9 mouse cellular contexts compared by ENCODE assay signal in the genomic region with DNA sequence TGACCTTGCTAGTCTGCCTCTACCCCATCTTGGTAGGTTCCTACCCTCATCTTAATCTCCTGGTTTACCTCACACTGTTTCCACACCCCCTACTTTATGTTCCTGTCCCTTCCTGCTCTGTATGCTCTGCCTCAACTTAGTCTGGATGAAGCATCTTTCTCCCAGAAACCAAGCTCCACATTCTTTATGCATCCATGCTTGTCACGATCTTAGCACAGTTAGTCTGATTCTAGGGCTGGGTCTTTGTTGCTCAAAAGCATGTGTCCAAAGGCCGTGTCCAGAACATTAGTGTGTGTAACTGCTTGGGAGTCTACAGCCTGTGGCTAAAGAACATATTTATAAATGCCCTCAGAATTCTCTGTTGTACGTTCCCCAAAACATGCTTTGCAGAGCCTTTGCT. TPM values are rescaled to one million over a fixed set of nuclear protein-coding genes. Genes with fewer than 3 reads are reported as not detected.
DNase-seq lines count a peak whose midpoint lies in the region; ATAC-seq and TF ChIP-seq lines count a peak whose summit lies in the region.
"Had no signal": no experiment of that assay in that cellular context is flagged by ENCODE, and none has a peak within 500 bp of the region (broad histone marks: within the 10 kb centered on the region; RNA-seq: fewer than 3 reads in every experiment).

No protein-coding gene starts in this region.

- DNase-seq in lung, postnatal 0 days (ENCODE audit: low spot score): no peak
- DNase-seq in lung, postnatal 14 days: no peak
- DNase-seq in forebrain, embryonic 11.5 days (ENCODE audit: low spot score): no peak
- DNase-seq in limb, embryonic 11.5 days (ENCODE audit: low spot score): no peak
- no peak for DNase-seq in frontal cortex, postnatal 14 days (ENCODE audit: low spot score in 2 of 2)
- no peak for DNase-seq in gastrocnemius, adult 8-10 months (ENCODE audit: low spot score in 2 of 2)
- DNase-seq in right cerebral cortex, postnatal 14 days: no peak
- DNase-seq: kidney, adult 11 months had no signal

- H3K9ac ChIP-seq in lung, postnatal 0 days (replicated peaks; ENCODE audit: low read depth): peak overlapping the region; percentile 69
- H3K9ac ChIP-seq in forebrain, embryonic 11.5 days (ENCODE audit: low read length): peak overlapping the region; percentile 97
- no peak overlapping the region for H3K9ac ChIP-seq in limb, embryonic 11.5 days (ENCODE audit: low read length)
- H3K9ac ChIP-seq in neural tube, embryonic 13.5 days: peak overlapping the region; percentile 94

- no peak for TF ChIP-seq EP300 in lung, postnatal 0 days (IDR thresholded peaks at IDR 0.05)

- H3K27ac ChIP-seq in lung, postnatal 0 days (ENCODE audit: low read length): peak overlapping the region; percentile 89
- H3K27ac ChIP-seq in forebrain, embryonic 11.5 days (ENCODE audit: low read depth, low read length): no peak overlapping the region
- H3K27ac ChIP-seq in limb, embryonic 11.5 days (replicated peaks; ENCODE audit: low read depth, low read length): no peak overlapping the region
- H3K27ac ChIP-seq in neural tube, embryonic 13.5 days (replicated peaks): no peak overlapping the region

- peak overlapping the region; percentile 86 for H3K4me2 ChIP-seq in lung, postnatal 0 days (replicated peaks; ENCODE audit: low read depth, low read length)
- peak overlapping the region; percentile 87 for H3K4me2 ChIP-seq in forebrain, embryonic 11.5 days (ENCODE audit: low read depth, low read length, severe bottlenecking)
- peak overlapping the region; percentile 80 for H3K4me2 ChIP-seq in limb, embryonic 11.5 days (ENCODE audit: low read depth, severe bottlenecking)
- H3K4me2 ChIP-seq in neural tube, embryonic 13.5 days: peak overlapping the region; percentile 92

- no peaks in the 10 kb centered on the region for H3K27me3 ChIP-seq in lung, postnatal 0 days (replicated peaks; ENCODE audit: insufficient read depth, low read length)
- H3K27me3 ChIP-seq in forebrain, embryonic 11.5 days (ENCODE audit: control insufficient read depth, insufficient read depth, low read length): no peaks in the 10 kb centered on the region
- H3K27me3 ChIP-seq in limb, embryonic 11.5 days (ENCODE audit: control insufficient read depth, insufficient read depth, low read length): no peaks in the 10 kb centered on the region
- H3K27me3 ChIP-seq in neural tube, embryonic 13.5 days: no peaks in the 10 kb centered on the region

- no peak for TF ChIP-seq CTCF in lung, postnatal 0 days (IDR thresholded peaks at IDR 0.05)

- no peaks in the 10 kb centered on the region for H3K9me3 ChIP-seq in lung, postnatal 0 days (ENCODE audit: low read length)
- no peaks in the 10 kb centered on the region for H3K9me3 ChIP-seq in forebrain, embryonic 11.5 days (ENCODE audit: control insufficient read depth, low read length)
- no peaks in the 10 kb centered on the region for H3K9me3 ChIP-seq in limb, embryonic 11.5 days (ENCODE audit: control insufficient read depth, low read length)
- no peaks in the 10 kb centered on the region for H3K9me3 ChIP-seq in neural tube, embryonic 13.5 days

- H3K4me1 ChIP-seq in lung, postnatal 0 days (ENCODE audit: insufficient read depth, low read depth, low read length): peaks cover 15% of the 10 kb centered on the region; the same call in 1 of the 2 replicates
- H3K4me1 ChIP-seq in forebrain, embryonic 11.5 days (replicated peaks; ENCODE audit: control insufficient read depth, insufficient read depth, low read length): peaks cover 3% of the 10 kb centered on the region
- H3K4me1 ChIP-seq in limb, embryonic 11.5 days (ENCODE audit: control insufficient read depth, insufficient read depth, low read length): peaks cover 12% of the 10 kb centered on the region
- peaks cover 42% of the 10 kb centered on the region for H3K4me1 ChIP-seq in neural tube, embryonic 13.5 days (replicated peaks)

- ATAC-seq in lung, postnatal 0 days: no peak
- no peak for ATAC-seq in forebrain, embryonic 11.5 days (replicated peaks; ENCODE audit: low FRiP score)
- ATAC-seq in limb, embryonic 11.5 days (ENCODE audit: insufficient number of reproducible peaks, low FRiP score, low TSS enrichment, low read depth): no peak
- no peak for ATAC-seq in neural tube, embryonic 13.5 days (ENCODE audit: low read depth)

- H3K36me3 ChIP-seq in lung, postnatal 0 days (ENCODE audit: insufficient read depth, low read length): no peaks in the 10 kb centered on the region
- no peaks in the 10 kb centered on the region for H3K36me3 ChIP-seq in forebrain, embryonic 11.5 days (ENCODE audit: control insufficient read depth, insufficient read depth, low read length)
- peaks cover 2% of the 10 kb centered on the region; the same call in 1 of the 2 replicates for H3K36me3 ChIP-seq in limb, embryonic 11.5 days (ENCODE audit: control insufficient read depth, insufficient read depth, low read length)
- no peaks in the 10 kb centered on the region for H3K36me3 ChIP-seq in neural tube, embryonic 13.5 days

- H3K4me3 ChIP-seq in lung, postnatal 0 days (ENCODE audit: low read depth, low read length): peak overlapping the region; percentile 93
- H3K4me3 ChIP-seq in forebrain, embryonic 11.5 days (ENCODE audit: low read depth, low read length): peak overlapping the region; percentile 89; the same call in 1 of the 2 replicates
- H3K4me3 ChIP-seq in limb, embryonic 11.5 days (ENCODE audit: low read depth, low read length): peak overlapping the region; percentile 94; the same call in 1 of the 2 replicates
- peak overlapping the region; percentile 82; the same call in 1 of the 2 replicates for H3K4me3 ChIP-seq in neural tube, embryonic 13.5 days

- WGBS in lung, postnatal 0 days: 37% methylated on average over 3 of the region's 3 CpGs
- 77% methylated on average over 3 of the region's 3 CpGs for WGBS in forebrain, embryonic 11.5 days
- WGBS in limb, embryonic 11.5 days: 81% methylated on average over 3 of the region's 3 CpGs
- WGBS in neural tube, embryonic 13.5 days: 63% methylated on average over 3 of the region's 3 CpGs

RNA-seq across cellular contexts. Expression of a gene that starts 1.8 kb away (rescaled TPM):
- 368 and 414 TPM in 2 replicates for polyA plus RNA-seq in lung, postnatal 0 days (2015; fragmentation: Nextera tagmentation; extraction: Ambion mirVana)
- 64.3 and 68.0 TPM in 2 replicates for polyA plus RNA-seq in forebrain, embryonic 11.5 days (2014; fragmentation: Nextera tagmentation; extraction: Ambion mirVana)
- 47.6 and 47.7 TPM in 2 replicates for polyA plus RNA-seq in limb, embryonic 11.5 days (2014; fragmentation: Nextera tagmentation; extraction: Ambion mirVana)
- 51.7 and 55.0 TPM in 2 replicates for polyA plus RNA-seq in neural tube, embryonic 13.5 days (2015; fragmentation: Nextera tagmentation; extraction: Ambion mirVana)
- total RNA-seq in gastrocnemius, adult 8-10 months (2022): 1 to 10 TPM; 1.6 to 3.4 (median 2.6) TPM
